32 mouse cellular contexts compared by ENCODE assay signal in the genomic region with DNA sequence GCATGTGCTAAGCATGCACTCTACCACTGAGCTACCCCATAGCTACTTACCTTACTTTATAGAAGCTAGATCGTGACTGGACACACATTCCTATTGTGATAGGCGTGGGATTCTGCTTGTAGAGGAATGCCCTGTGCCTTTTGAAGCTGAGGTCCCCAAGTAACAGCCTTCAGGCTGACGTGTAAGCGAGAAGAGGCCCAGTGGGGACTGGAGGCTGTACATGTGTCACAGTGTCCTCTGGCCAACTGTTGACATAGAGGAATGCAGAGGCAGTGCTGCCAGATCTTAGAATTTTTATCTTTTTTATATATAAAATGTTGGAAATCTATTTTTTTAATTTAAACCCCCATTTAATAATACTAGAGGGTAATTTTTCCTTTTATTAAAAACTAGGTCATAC. TPM values are rescaled to one million over a fixed set of nuclear protein-coding genes. Genes with fewer than 3 reads are reported as not detected.
DNase-seq lines count a peak whose midpoint lies in the region; ATAC-seq lines count a peak whose summit lies in the region.
"Had no signal": no experiment of that assay in that cellular context is flagged by ENCODE, and none has a peak within 500 bp of the region (broad histone marks: within the 10 kb centered on the region; RNA-seq: fewer than 3 reads in every experiment).

No protein-coding gene starts in this region.

- 60% methylated on average over 4 of the region's 4 CpGs for WGBS in heart, embryonic 10.5 days
- 59% methylated on average over 4 of the region's 4 CpGs for WGBS in heart, embryonic 13.5 days
- 51% methylated on average over 4 of the region's 4 CpGs for WGBS in heart, embryonic 16.5 days

- H3K9me3 ChIP-seq in heart, embryonic 10.5 days = no peaks in the 10 kb centered on the region
- no peaks in the 10 kb centered on the region for H3K9me3 ChIP-seq in heart, embryonic 13.5 days
- no peaks in the 10 kb centered on the region; the same call in 1 of the 2 replicates for H3K9me3 ChIP-seq in heart, embryonic 16.5 days (replicated peaks; ENCODE audit: control insufficient read depth, low read length)
- H3K9me3 ChIP-seq: embryonic facial prominence, embryonic 10.5 days; embryonic facial prominence, embryonic 13.5 days; forebrain, embryonic 12.5 days; forebrain, embryonic 15.5 days; G1E; hindbrain, embryonic 10.5 days; hindbrain, embryonic 13.5 days; intestine, embryonic 15.5 days; kidney, embryonic 15.5 days had no signal

- peak overlapping the region; percentile 39; the same call in 1 of the 2 replicates for H3K4me2 ChIP-seq in heart, embryonic 13.5 days
- H3K4me2 ChIP-seq in heart, embryonic 16.5 days (ENCODE audit: low read depth, low read length) = no peak overlapping the region
- H3K4me2 ChIP-seq: embryonic facial prominence, embryonic 13.5 days; forebrain, embryonic 12.5 days; forebrain, embryonic 15.5 days; hindbrain, embryonic 13.5 days; intestine, embryonic 15.5 days; kidney, embryonic 15.5 days had no signal

- H3K4me1 ChIP-seq in heart, embryonic 10.5 days = 0 out of 2 replicates have a peak, but pooled peaks cover 3% of the 10 kb centered on the region
- H3K4me1 ChIP-seq in heart, embryonic 13.5 days = peaks cover 9% of the 10 kb centered on the region
- peaks cover 4% of the 10 kb centered on the region for H3K4me1 ChIP-seq in heart, embryonic 16.5 days (ENCODE audit: control insufficient read depth, insufficient read depth, low read length)
- no peaks in the 10 kb centered on the region; the same call in 1 of the 2 replicates for H3K4me1 ChIP-seq in brown adipose tissue, adult 24 weeks (ENCODE audit: control insufficient read depth, insufficient read depth, insufficient read length, low read length)
- H3K4me1 ChIP-seq: embryonic facial prominence, embryonic 10.5 days; forebrain, embryonic 12.5 days; forebrain, embryonic 15.5 days; hindbrain, embryonic 10.5 days; hindbrain, embryonic 13.5 days; intestine, embryonic 15.5 days; kidney, embryonic 15.5 days had no signal

- H3K36me3 ChIP-seq in heart, embryonic 10.5 days = peaks cover 37% of the 10 kb centered on the region
- peaks cover 50% of the 10 kb centered on the region for H3K36me3 ChIP-seq in heart, embryonic 13.5 days
- H3K36me3 ChIP-seq in heart, embryonic 16.5 days (ENCODE audit: control insufficient read depth, insufficient read depth) = peaks cover 19% of the 10 kb centered on the region

- no peak overlapping the region for H3K4me3 ChIP-seq in heart, embryonic 10.5 days
- H3K4me3 ChIP-seq in heart, embryonic 13.5 days = no peak overlapping the region
- H3K4me3 ChIP-seq in heart, embryonic 16.5 days (ENCODE audit: low read length) = no peak overlapping the region
- no peak overlapping the region for H3K4me3 ChIP-seq in brown adipose tissue, adult 24 weeks (ENCODE audit: insufficient read depth, low read depth, low read length)
- H3K4me3 ChIP-seq: embryonic facial prominence, embryonic 10.5 days; embryonic facial prominence, embryonic 13.5 days; erythroblast, embryonic 14.5 days; forebrain, embryonic 12.5 days; forebrain, embryonic 15.5 days; heart, adult 2 months; hindbrain, embryonic 10.5 days; hindbrain, embryonic 13.5 days; intestine, embryonic 15.5 days; kidney, embryonic 15.5 days had no signal

- intact Hi-C loops in heart, postnatal 25 days (cut with DNase I) = loop anchor here (10.0 kb wide), 1 partner anchor 205 kb away; no protein-coding TSS in a partner anchor

- H3K27me3 ChIP-seq in heart, embryonic 10.5 days (ENCODE audit: insufficient read depth, poor library complexity, severe bottlenecking) = no peaks in the 10 kb centered on the region
- no peaks in the 10 kb centered on the region for H3K27me3 ChIP-seq in heart, embryonic 13.5 days (replicated peaks)
- H3K27me3 ChIP-seq in heart, embryonic 16.5 days (ENCODE audit: control insufficient read depth, insufficient read depth, low read length) = no peaks in the 10 kb centered on the region
- H3K27me3 ChIP-seq: CH12.LX; embryonic facial prominence, embryonic 13.5 days; forebrain, embryonic 12.5 days; forebrain, embryonic 15.5 days; hindbrain, embryonic 13.5 days; intestine, embryonic 15.5 days; kidney, embryonic 15.5 days; Patski had no signal

- ATAC-seq in heart, embryonic 13.5 days (ENCODE audit: extremely low read depth, insufficient number of reproducible peaks, low FRiP score, low TSS enrichment) = no peak
- ATAC-seq in heart, embryonic 16.5 days (replicated peaks; ENCODE audit: extremely low read depth, insufficient read depth, low FRiP score) = peak; percentile 67; the same call in 1 of the 2 replicates
- ATAC-seq: forebrain, embryonic 15.5 days; hindbrain, embryonic 16.5 days; intestine, embryonic 15.5 days; Patski had no signal

- DNase-seq in heart, embryonic 10.5 days (ENCODE audit: low spot score) = no peak
- DNase-seq in heart, adult 9 months (ENCODE audit: low spot score in 2 of 2) = no peak
- no peak for DNase-seq in heart, postnatal 25 days (ENCODE audit: low spot score)
- DNase-seq in heart, adult 18-20 months = no peak
- DNase-seq: adrenal gland, adult 2 months; adrenal gland, postnatal 14 days; B cell, adult 2 months; cerebellum, adult 11-12 months; cerebellum, adult 8-10 months; cerebellum, postnatal 10 days; cerebellum, postnatal 36 days; embryo, embryonic 11 days; gastrocnemius, postnatal 10 days; heart, adult 2 months; kidney, adult 11 months; kidney, adult 8-10 months had no signal

- H3K27ac ChIP-seq in heart, embryonic 10.5 days = 0 out of 2 replicates have a peak overlapping the region, but pooled peaks have one; percentile 29
- peak overlapping the region; percentile 66 for H3K27ac ChIP-seq in heart, embryonic 13.5 days (replicated peaks)
- peak overlapping the region; percentile 77 for H3K27ac ChIP-seq in heart, embryonic 16.5 days (ENCODE audit: low read length)
- H3K27ac ChIP-seq in brown adipose tissue, adult 24 weeks (replicated peaks; ENCODE audit: low read depth, low read length) = peak overlapping the region; percentile 57
- H3K27ac ChIP-seq: embryonic facial prominence, embryonic 10.5 days; embryonic facial prominence, embryonic 13.5 days; forebrain, embryonic 12.5 days; forebrain, embryonic 15.5 days; heart, adult 2 months; hindbrain, embryonic 10.5 days; hindbrain, embryonic 13.5 days; intestine, embryonic 15.5 days; kidney, embryonic 15.5 days had no signal

- no peak overlapping the region for H3K9ac ChIP-seq in heart, embryonic 13.5 days
- no peak overlapping the region for H3K9ac ChIP-seq in heart, embryonic 16.5 days (ENCODE audit: low read length)
- H3K9ac ChIP-seq: embryonic facial prominence, embryonic 13.5 days; forebrain, embryonic 12.5 days; forebrain, embryonic 15.5 days; hindbrain, embryonic 13.5 days; intestine, embryonic 15.5 days; kidney, embryonic 15.5 days had no signal

RNA-seq across cellular contexts. Expression of gene Bcorl1, which starts 58.8 kb away (rescaled TPM):
- polyA plus RNA-seq in heart, embryonic 10.5 days (2016; fragmentation: Nextera tagmentation; extraction: Ambion mirVana) = 4.9 and 6.7 TPM in 2 replicates
- polyA plus RNA-seq in heart, embryonic 13.5 days (2015; fragmentation: Nextera tagmentation; extraction: Ambion mirVana) = 3.8 and 4.1 TPM in 2 replicates
- 1 to 10 TPM; 5.3 to 7.6 TPM for total RNA-seq in heart, postnatal 25 days (2021)
- polyA plus RNA-seq in heart, embryonic 16.5 days (2015; fragmentation: Nextera tagmentation; extraction: Ambion mirVana) = 3.4 and 3.6 TPM in 2 replicates
- total RNA-seq in heart, adult 18-20 months (2021) = 1 to 10 TPM; 5.1 to 6.4 TPM
- 4.0 and 8.8 TPM in 2 replicates for polyA plus RNA-seq in brown adipose tissue, adult 24 weeks (2012; ENCODE audit: insufficient read depth, insufficient read length, missing spikeins)
